Mouse (Mus musculus) midbrain, embryonic 12.5 days (tissue): ENCODE data around the gene Slc25a33. TPM values are rescaled to one million over a fixed set of nuclear protein-coding genes. Genes with fewer than 3 reads are reported as not detected.

Experiments used
- ATAC-seq: fragments of 200-750 bp; cut with Nextera tagmentation; 2 replicates; pipeline ENCODE4 v1.8.0; 2017; ENCODE audit warnings: low read depth, moderate TSS enrichment, moderate library complexity; ENCODE audit not compliant: low FRiP score
- H3K27ac ChIP-seq: fragments of 300-500 bp; sonication (generic); replicated peaks from 2 replicates; pipeline ENCODE4 v1.5.1; 2016; ENCODE audit warnings: mild to moderate bottlenecking
- H3K27me3 ChIP-seq: fragments of 300-500 bp; sonication (generic); 2 replicates; pipeline ENCODE4 v1.6.1; 2016; ENCODE audit warnings: mild to moderate bottlenecking
- H3K36me3 ChIP-seq: fragments of 300-500 bp; sonication (generic); 2 replicates; pipeline ENCODE4 v1.6.1; 2016
- H3K4me1 ChIP-seq: fragments of 300-500 bp; sonication (generic); 2 replicates; pipeline ENCODE4 v1.6.1; 2016
- H3K4me2 ChIP-seq: fragments of 300-500 bp; sonication (generic); replicated peaks from 2 replicates; pipeline ENCODE4 v1.6.1; 2016; ENCODE audit warnings: mild to moderate bottlenecking, moderate library complexity
- H3K4me3 ChIP-seq: fragments of 300-500 bp; sonication (generic); 2 replicates; pipeline ENCODE4 v1.5.1; 2016; ENCODE audit warnings: mild to moderate bottlenecking
- H3K9ac ChIP-seq: fragments of 300-500 bp; sonication (generic); replicated peaks from 2 replicates; pipeline ENCODE4 v1.6.1; 2016; ENCODE audit warnings: mild to moderate bottlenecking, moderate library complexity
- H3K9me3 ChIP-seq: fragments of 300-500 bp; sonication (generic); 2 replicates; pipeline ENCODE4 v1.6.1; 2016; ENCODE audit warnings: mild to moderate bottlenecking
- WGBS: fragments of 180-500 bp; shearing (Covaris S2); methylation state at CpG from one replicate; pipeline ENCODE4 v1.1.7; 2016; 5-methylcytosine and 5-hydroxymethylcytosine counted together
- polyA plus RNA-seq: library from polyadenylated mRNA; unstranded; fragments of >200 nt; fragmentation: Nextera tagmentation; extraction: Ambion mirVana; gene quantifications from 2 replicates; pipeline ENCODE4 v1.2.1, GENCODE M21; 2016

Slc25a33 gene
- polyA plus RNA-seq, 1 experiment from 2014 or later: 17.3 TPM

- H3K36me3 ChIP-seq: peaks cover 84% of the 10 kb centered on the region
- no peak for ATAC-seq
- whole genome bisulfite sequencing: 89% methylated on average over 24 of the region's 24 CpGs
- H3K27me3 ChIP-seq: no peaks in the 10 kb centered on the region
- H3K9ac ChIP-seq: no peak overlapping the region
- no peaks in the 10 kb centered on the region for H3K9me3 ChIP-seq
- no peak overlapping the region for H3K4me2 ChIP-seq
- H3K27ac ChIP-seq: 0 out of 2 replicates have a peak overlapping the region, but pooled peaks have one; percentile 20
- no peak overlapping the region for H3K4me3 ChIP-seq
- peaks cover 10% of the 10 kb centered on the region; the same call in 1 of the 2 replicates for H3K4me1 ChIP-seq
Measured at GRCm38 (mm10) chr4:149722104-149723020, 51.7 kb downstream of the Slc25a33 start.

GRCm38 (mm10) chr4:149721163-149721562 is 52.9 kb downstream of the Slc25a33 start:
- 89% methylated on average over 8 of the region's 8 CpGs for WGBS
- no peaks in the 10 kb centered on the region for H3K27me3 ChIP-seq
- H3K9me3 ChIP-seq: no peaks in the 10 kb centered on the region
- no peak overlapping the region for H3K9ac ChIP-seq
- H3K36me3 ChIP-seq: peaks cover 84% of the 10 kb centered on the region
- H3K4me1 ChIP-seq: peaks cover 10% of the 10 kb centered on the region; the same call in 1 of the 2 replicates
- H3K4me2 ChIP-seq: no peak overlapping the region
- H3K27ac ChIP-seq: no peak overlapping the region
- no peak overlapping the region for H3K4me3 ChIP-seq
- no peak for ATAC-seq

- no peak overlapping the region for H3K4me2 ChIP-seq
- no peak overlapping the region for H3K4me3 ChIP-seq
- H3K27ac ChIP-seq: no peak overlapping the region
- no peak overlapping the region for H3K9ac ChIP-seq
- 88% methylated on average over 6 of the region's 6 CpGs for WGBS
- no peaks in the 10 kb centered on the region for H3K27me3 ChIP-seq
- H3K9me3 ChIP-seq: no peaks in the 10 kb centered on the region
- ATAC-seq: no peak
- H3K4me1 ChIP-seq: peaks cover 7% of the 10 kb centered on the region; the same call in 1 of the 2 replicates
- H3K36me3 ChIP-seq: peaks cover 86% of the 10 kb centered on the region
Measured at GRCm38 (mm10) chr4:149719686-149720085, 54.4 kb downstream of the Slc25a33 start.

GRCm38 (mm10) chr4:149714542-149714941 is 59.5 kb downstream of the Slc25a33 start:
- Histone ChIP-seq H3K27me3 (no peaks in the 10 kb centered on the region), H3K9ac (no peak overlapping the region), H3K4me1 (peaks cover 7% of the 10 kb centered on the region; the same call in 1 of the 2 replicates), H3K4me3 (no peak overlapping the region), H3K27ac (no peak overlapping the region), H3K9me3 (no peaks in the 10 kb centered on the region), H3K36me3 (peaks cover 50% of the 10 kb centered on the region), H3K4me2 (no peak overlapping the region)
- no peak for ATAC-seq
- 84% methylated on average over 3 of the region's 3 CpGs for WGBS

- no peak for ATAC-seq
- no peaks in the 10 kb centered on the region for H3K27me3 ChIP-seq
Measured at GRCm38 (mm10) chr4:149711955-149712354, 62.1 kb downstream of the Slc25a33 start.

GRCm38 (mm10) chr4:149711485-149711884 is 62.6 kb downstream of the Slc25a33 start:
- H3K4me2 ChIP-seq: no peak overlapping the region
- H3K9ac ChIP-seq: no peak overlapping the region
- ATAC-seq: 0 out of 2 replicates have a peak, but pooled peaks have one; percentile 38
- no peak overlapping the region for H3K4me3 ChIP-seq
- H3K27me3 ChIP-seq: no peaks in the 10 kb centered on the region
- WGBS: 86% methylated on average over 5 of the region's 5 CpGs
- H3K9me3 ChIP-seq: no peaks in the 10 kb centered on the region
- peaks cover 7% of the 10 kb centered on the region; the same call in 1 of the 2 replicates for H3K4me1 ChIP-seq
- peaks cover 19% of the 10 kb centered on the region for H3K36me3 ChIP-seq
- no peak overlapping the region for H3K27ac ChIP-seq

More at GRCm38 (mm10) chr4:149711955-149712354, 62.1 kb downstream of the Slc25a33 start:
- Histone ChIP-seq H3K36me3 (peaks cover 24% of the 10 kb centered on the region), H3K9me3 (no peaks in the 10 kb centered on the region), H3K9ac (no peak overlapping the region), H3K4me3 (no peak overlapping the region), H3K27ac (no peak overlapping the region), H3K4me1 (peaks cover 7% of the 10 kb centered on the region; the same call in 1 of the 2 replicates), H3K4me2 (0 out of 2 replicates have a peak overlapping the region, but pooled peaks have one; percentile 13)
- WGBS: 17% methylated on average over 7 of the region's 7 CpGs

- Histone ChIP-seq H3K4me3 (no peak overlapping the region), H3K4me1 (peaks cover 7% of the 10 kb centered on the region; the same call in 1 of the 2 replicates), H3K9ac (no peak overlapping the region), H3K36me3 (peaks cover 10% of the 10 kb centered on the region), H3K9me3 (no peaks in the 10 kb centered on the region), H3K27ac (no peak overlapping the region), H3K4me2 (no peak overlapping the region), H3K27me3 (no peaks in the 10 kb centered on the region)
- ATAC-seq: peak; percentile 19; the same call in 1 of the 2 replicates
- whole genome bisulfite sequencing: 24% methylated on average over 5 of the region's 5 CpGs
Measured at GRCm38 (mm10) chr4:149710510-149710909, 63.6 kb downstream of the Slc25a33 start.

- 91% methylated on average over 8 of the region's 8 CpGs for WGBS
- ATAC-seq: no peak
- no peak overlapping the region for H3K4me2 ChIP-seq
Measured at GRCm38 (mm10) chr4:149705941-149706340, 68.1 kb downstream of the Slc25a33 start.

GRCm38 (mm10) chr4:149705298-149705697 is 68.8 kb downstream of the Slc25a33 start:
- Histone ChIP-seq H3K4me3 (no peak overlapping the region), H3K9me3 (no peaks in the 10 kb centered on the region), H3K4me2 (no peak overlapping the region), H3K27ac (no peak overlapping the region), H3K4me1 (no peaks in the 10 kb centered on the region), H3K27me3 (peaks cover 6% of the 10 kb centered on the region; the same call in 1 of the 2 replicates), H3K9ac (no peak overlapping the region), H3K36me3 (no peaks in the 10 kb centered on the region)
- no peak for ATAC-seq
- 70% methylated on average over 7 of the region's 7 CpGs for WGBS

More at GRCm38 (mm10) chr4:149705941-149706340, 68.1 kb downstream of the Slc25a33 start:
- H3K4me3 ChIP-seq: no peak overlapping the region
- no peak overlapping the region for H3K9ac ChIP-seq
- no peaks in the 10 kb centered on the region for H3K9me3 ChIP-seq
- H3K4me1 ChIP-seq: no peaks in the 10 kb centered on the region
- no peaks in the 10 kb centered on the region for H3K36me3 ChIP-seq
- H3K27ac ChIP-seq: no peak overlapping the region
- H3K27me3 ChIP-seq: peaks cover 6% of the 10 kb centered on the region; the same call in 1 of the 2 replicates

- H3K4me3 ChIP-seq: no peak within 1 kb of the TSS
- ATAC-seq: no peak
- peaks cover 10% of the 10 kb centered on the region for H3K4me1 ChIP-seq
- H3K27me3 ChIP-seq: peaks cover 35% of the 10 kb centered on the region
- no peak within 1 kb of the TSS for H3K9ac ChIP-seq
- no peaks in the 10 kb centered on the region for H3K36me3 ChIP-seq
- H3K9me3 ChIP-seq: no peaks in the 10 kb centered on the region
- H3K4me2 ChIP-seq: no peak within 1 kb of the TSS
- no peak within 1 kb of the TSS for H3K27ac ChIP-seq
- 75% methylated on average over 19 of the region's 19 CpGs for WGBS
Measured at GRCm38 (mm10) chr4:149702210-149702979, 71.7 kb downstream of the Slc25a33 start, which contains the start of gene Pik3cd. Pik3cd (minus strand) TSS chr4:149702571.

- ATAC-seq: no peak
- Histone ChIP-seq H3K4me2 (no peak overlapping the region), H3K4me1 (peaks cover 10% of the 10 kb centered on the region), H3K27ac (no peak overlapping the region), H3K9ac (no peak overlapping the region), H3K36me3 (no peaks in the 10 kb centered on the region), H3K27me3 (peaks cover 42% of the 10 kb centered on the region), H3K9me3 (no peaks in the 10 kb centered on the region), H3K4me3 (no peak overlapping the region)
- WGBS: 65% methylated on average over 18 of the region's 18 CpGs
Measured at GRCm38 (mm10) chr4:149701426-149702209, 72.5 kb downstream of the Slc25a33 start.
